Mouse (Mus musculus) liver, adult 2 months (tissue): Measurements from ENCODE around the gene C1ra. TPM values are rescaled to one million over a fixed set of nuclear protein-coding genes. Genes with fewer than 3 reads are reported as not detected.
A peak's percentile ranks its signal among the peaks of the same experiment; 100 is the strongest.

Experiments used
- DNase-seq: peaks from one replicate; pipeline ENCODE4 v3.0.0-alpha.2; 2011; ENCODE audit warnings: low read depth, low spot score; ENCODE audit errors: extremely low read depth
- H3K27ac ChIP-seq: fragments of 200-500 bp; replicated peaks from 2 replicates; pipeline ENCODE4 v1.5.1; 2012; ENCODE audit warnings: low read depth, mild to moderate bottlenecking, control low read depth, inconsistent platforms, low read length; ENCODE audit not compliant: insufficient read depth
- H3K27me3 ChIP-seq: fragments of 200-500 bp; 2 replicates; pipeline ENCODE4 v1.6.1; 2012; ENCODE audit warnings: mild to moderate bottlenecking, moderate library complexity, low read length, inconsistent platforms; ENCODE audit not compliant: control insufficient read depth, insufficient read depth
- H3K36me3 ChIP-seq: fragments of 200-500 bp; 2 replicates; pipeline ENCODE4 v1.6.1; 2012; ENCODE audit warnings: low read length, inconsistent platforms; ENCODE audit not compliant: control insufficient read depth, insufficient read depth
- H3K4me1 ChIP-seq: fragments of 200-500 bp; 2 replicates; pipeline ENCODE4 v1.6.1; 2011; ENCODE audit warnings: low read length; ENCODE audit not compliant: control insufficient read depth, insufficient read depth
- H3K4me3 ChIP-seq: fragments of 200-500 bp; 2 replicates; pipeline ENCODE4 v1.5.1; 2011; ENCODE audit warnings: low read depth, mild to moderate bottlenecking, control low read depth, low read length, moderate library complexity; ENCODE audit not compliant: insufficient read depth
- H3K79me2 ChIP-seq: fragments of 200-500 bp; 2 replicates; pipeline ENCODE4 v1.6.1; 2012; ENCODE audit warnings: inconsistent platforms, mild to moderate bottlenecking, low read length, moderate library complexity; ENCODE audit not compliant: control insufficient read depth, insufficient read depth
- H3K9ac ChIP-seq: fragments of 200-500 bp; 2 replicates; pipeline ENCODE4 v1.6.1; 2012; ENCODE audit warnings: low read depth, mild to moderate bottlenecking, control low read depth, inconsistent platforms, low read length
- CTCF ChIP-seq: fragments of 200-500 bp; IDR thresholded peaks from 2 replicates; pipeline ENCODE4 v1.5.1; 2011; ENCODE audit warnings: low read depth, low read length, control low read depth
- POLR2A ChIP-seq: fragments of 200-500 bp; IDR thresholded peaks from 2 replicates; pipeline ENCODE4 v1.6.1; 2011; ENCODE audit warnings: low read length, control low read depth; ENCODE audit not compliant: insufficient read depth; ENCODE audit errors: extremely low read depth
- WGBS: fragments of 180-500 bp; shearing (Covaris S2); methylation state at CpG from one replicate; pipeline ENCODE4 v1.1.7; 2018; 5-methylcytosine and 5-hydroxymethylcytosine counted together
- polyA plus RNA-seq: library from polyadenylated mRNA; depleted of rRNA; stranded (reverse); fragments of >200 nt; gene quantifications from 2 replicates; pipeline ENCODE4 v1.2.3, GENCODE M21; 2012; rRNA removed
- total RNA-seq: library from RNA; depleted of rRNA; stranded (reverse); fragments of >200 nt; gene quantifications from 2 replicates; pipeline ENCODE4 v1.2.3, GENCODE M21; 2014; rRNA removed

C1ra gene
- 165 and 177 TPM in 2 replicates for total RNA-seq
- polyA plus RNA-seq = 92.5 and 119 TPM in 2 replicates

DNA sequence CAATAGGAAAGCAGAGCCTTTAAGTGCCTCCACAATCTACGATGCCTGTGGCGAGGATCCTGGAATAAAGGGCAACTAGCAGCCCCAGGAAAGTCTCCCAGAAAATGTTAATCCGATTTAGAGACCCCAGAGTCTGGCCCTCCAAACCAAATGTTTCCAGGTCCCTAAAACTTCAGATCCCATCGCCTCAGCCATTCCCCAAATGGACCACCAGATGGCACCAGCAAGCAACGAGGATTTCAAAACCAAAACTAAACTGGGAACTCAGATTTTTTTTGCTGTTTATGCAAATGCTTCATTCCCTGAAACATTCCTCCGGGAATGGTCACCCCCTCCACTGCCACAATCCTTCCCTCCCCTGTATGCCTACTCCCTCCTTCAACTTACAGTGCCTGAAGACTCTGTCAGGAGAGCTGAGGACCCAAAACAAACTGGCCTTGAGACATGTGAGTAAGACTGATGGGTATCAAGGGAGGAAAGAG lies at the start of gene C1ra:
TSS of gene C1ra (plus strand) at position 51 of the 482 bp plus-strand sequence.
- H3K79me2 ChIP-seq = peaks cover 4% of the 10 kb centered on the region; the same call in 1 of the 2 replicates
- peak within 1 kb of the TSS; percentile 83 for H3K4me3 ChIP-seq
- DNase-seq = peak; percentile 72
- peak within 1 kb of the TSS; percentile 97 for H3K9ac ChIP-seq
- H3K4me1 ChIP-seq = peaks cover 21% of the 10 kb centered on the region
- peaks cover 4% of the 10 kb centered on the region; the same call in 1 of the 2 replicates for H3K36me3 ChIP-seq
- H3K27ac ChIP-seq = peak within 1 kb of the TSS; percentile 96
- under 1% methylated on average over 6 of the region's 6 CpGs for WGBS
- TF ChIP-seq POLR2A (no peak), CTCF (peak; percentile 65; the same call in 1 of the 2 replicates)
- no peaks in the 10 kb centered on the region for H3K27me3 ChIP-seq

- TF ChIP-seq POLR2A = no peak
- no peak for TF ChIP-seq CTCF
- peaks cover 5% of the 10 kb centered on the region; the same call in 1 of the 2 replicates for H3K27me3 ChIP-seq
- H3K4me1 ChIP-seq = no peaks in the 10 kb centered on the region
- H3K9ac ChIP-seq = no peak overlapping the region
- no peaks in the 10 kb centered on the region for H3K36me3 ChIP-seq
- H3K79me2 ChIP-seq = no peaks in the 10 kb centered on the region
- no peak overlapping the region for H3K4me3 ChIP-seq
- 59% methylated on average over 8 of the region's 8 CpGs for WGBS
- no peak for DNase-seq
- H3K27ac ChIP-seq = no peak overlapping the region
Observed at GRCm38 (mm10) chr6:124463881-124464291, 48.3 kb upstream of the C1ra start.

GRCm38 (mm10) chr6:124464305-124465271 lies 47.6 kb upstream of the C1ra start, which contains the start of gene Clstn3:
Gene Clstn3, minus strand, starts transcription at chr6:124464794.
- no peak for DNase-seq
- Histone ChIP-seq H3K9ac (no peak within 1 kb of the TSS), H3K4me3 (no peak within 1 kb of the TSS), H3K27ac (no peak within 1 kb of the TSS), H3K4me1 (no peaks in the 10 kb centered on the region), H3K36me3 (no peaks in the 10 kb centered on the region), H3K79me2 (no peaks in the 10 kb centered on the region), H3K27me3 (peaks cover 5% of the 10 kb centered on the region; the same call in 1 of the 2 replicates)
- 29% methylated on average over 27 of the region's 27 CpGs for WGBS
- no peak for TF ChIP-seq POLR2A
- TF ChIP-seq CTCF = no peak

DNA sequence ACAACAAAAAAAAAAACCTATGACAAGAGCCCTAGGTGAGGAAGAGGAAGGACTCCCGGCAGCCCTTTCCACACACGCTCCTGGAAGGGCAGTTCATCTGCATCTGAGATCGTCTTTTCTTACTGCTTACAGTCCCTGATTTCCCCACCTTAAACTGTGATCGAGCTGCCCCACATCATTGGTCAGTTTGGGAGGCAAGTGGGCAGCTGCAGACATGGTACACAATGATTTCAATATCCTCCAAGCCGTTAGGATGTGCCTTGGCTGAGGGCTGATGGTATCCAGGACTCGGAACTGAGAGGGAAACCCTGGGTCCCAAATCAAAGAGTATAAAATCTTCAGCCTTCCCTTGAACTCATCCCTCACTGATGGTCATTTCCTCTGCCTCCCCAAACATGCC lies 46.9 kb upstream of the C1ra start:
- DNase-seq = no peak
- H3K27me3 ChIP-seq = peaks cover 5% of the 10 kb centered on the region; the same call in 1 of the 2 replicates
- TF ChIP-seq POLR2A = no peak
- no peak for TF ChIP-seq CTCF
- no peak overlapping the region for H3K9ac ChIP-seq
- no peaks in the 10 kb centered on the region for H3K4me1 ChIP-seq
- no peak overlapping the region for H3K4me3 ChIP-seq
- WGBS = 66% methylated on average over 6 of the region's 6 CpGs
- H3K27ac ChIP-seq = no peak overlapping the region
- H3K36me3 ChIP-seq = no peaks in the 10 kb centered on the region
- no peaks in the 10 kb centered on the region for H3K79me2 ChIP-seq

- H3K27ac ChIP-seq = no peak overlapping the region
- no peaks in the 10 kb centered on the region for H3K36me3 ChIP-seq
- no peaks in the 10 kb centered on the region for H3K4me1 ChIP-seq
- H3K9ac ChIP-seq = no peak overlapping the region
- no peak for TF ChIP-seq CTCF
- no peak for TF ChIP-seq POLR2A
- WGBS = 90% methylated on average over 6 of the region's 6 CpGs
- H3K27me3 ChIP-seq = peaks cover 5% of the 10 kb centered on the region; the same call in 1 of the 2 replicates
- H3K79me2 ChIP-seq = no peaks in the 10 kb centered on the region
- no peak overlapping the region for H3K4me3 ChIP-seq
- DNase-seq = no peak
Observed at GRCm38 (mm10) chr6:124465729-124466128, 46.5 kb upstream of the C1ra start.
